Mouse (Mus musculus): ENCODE results near the gene Anp32a. TPM values are rescaled to one million over a fixed set of nuclear protein-coding genes. Genes with fewer than 3 reads are reported as not detected.

Gene Anp32a
- total RNA-seq, 1 experiment: 96.0 TPM

GRCm38 (mm10) chr9:62370186-62370585, 29.1 kb downstream of the Anp32a start:
- H3K4me3 ChIP-seq (ENCODE audit: insufficient read depth in 1 of 2, low read depth in 1 of 2, low read length in 2 of 2, poor library complexity in 1 of 2, severe bottlenecking in 1 of 2): no peak overlapping the region
- no peaks in the 10 kb centered on the region for H3K9me3 ChIP-seq (ENCODE audit: control insufficient read depth, insufficient read depth, low read depth, low read length)
- H3K36me3 ChIP-seq (ENCODE audit: control insufficient read depth, insufficient read depth, low read length, poor library complexity, severe bottlenecking): peaks cover 24% of the 10 kb centered on the region
- in situ Hi-C loops (cut with MboI; ENCODE audit: low sequenced_read_pairs in 2 of 2, unreplicated experiment in 2 of 2): no loop called here
- no peak overlapping the region for H3K27ac ChIP-seq (ENCODE audit: insufficient read depth, low read depth, low read length, poor library complexity, severe bottlenecking)
- TF ChIP-seq CHD2 (IDR thresholded peaks at IDR 0.05; ENCODE audit: low read depth, low read length): no peak
- no peak for TF ChIP-seq ZC3H11A (IDR thresholded peaks at IDR 0.05; ENCODE audit: borderline replicate concordance, low read depth, low read length)
- TF ChIP-seq MAFK (IDR thresholded peaks at IDR 0.05; ENCODE audit: insufficient read depth, low read depth, low read length): no peak
- no peak for TF ChIP-seq HCFC1 (IDR thresholded peaks at IDR 0.05; ENCODE audit: borderline replicate concordance, insufficient read depth, low read length)
- TF ChIP-seq ZNF384 (IDR thresholded peaks at IDR 0.05; ENCODE audit: low read depth, low read length): no peak
- no peak for DNase-seq (ENCODE audit: low read depth, low spot score)
- peaks cover 10 to 56% of the 10 kb centered on the region in 2 experiments for H3K4me1 ChIP-seq (ENCODE audit: control insufficient read depth in 2 of 2, insufficient read depth in 2 of 2, low read length in 2 of 2, poor library complexity in 1 of 2)
- H3K9ac ChIP-seq (ENCODE audit: insufficient read depth, low read depth, low read length, poor library complexity, severe bottlenecking): no peak overlapping the region

- no peak overlapping the region for H3K4me3 ChIP-seq (ENCODE audit: insufficient read depth in 1 of 2, low read depth in 1 of 2, low read length in 2 of 2, poor library complexity in 1 of 2, severe bottlenecking in 1 of 2)
- TF ChIP-seq MAFK (IDR thresholded peaks at IDR 0.05; ENCODE audit: insufficient read depth, low read depth, low read length) (no peak), HCFC1 (IDR thresholded peaks at IDR 0.05; ENCODE audit: borderline replicate concordance, insufficient read depth, low read length) (no peak), CHD2 (IDR thresholded peaks at IDR 0.05; ENCODE audit: low read depth, low read length) (no peak), ZC3H11A (IDR thresholded peaks at IDR 0.05; ENCODE audit: borderline replicate concordance, low read depth, low read length) (no peak), ZNF384 (IDR thresholded peaks at IDR 0.05; ENCODE audit: low read depth, low read length) (no peak)
- no peak overlapping the region for H3K27ac ChIP-seq (ENCODE audit: insufficient read depth, low read depth, low read length, poor library complexity, severe bottlenecking)
- no peak overlapping the region for H3K9ac ChIP-seq (ENCODE audit: insufficient read depth, low read depth, low read length, poor library complexity, severe bottlenecking)
- no peak for DNase-seq (ENCODE audit: low read depth, low spot score)
- in situ Hi-C loops (cut with MboI; ENCODE audit: low sequenced_read_pairs in 2 of 2, unreplicated experiment in 2 of 2): no loop called here
- H3K36me3 ChIP-seq (ENCODE audit: control insufficient read depth, insufficient read depth, low read length, poor library complexity, severe bottlenecking): peaks cover 30% of the 10 kb centered on the region
- H3K4me1 ChIP-seq (ENCODE audit: control insufficient read depth in 2 of 2, insufficient read depth in 2 of 2, low read length in 2 of 2, poor library complexity in 1 of 2): peaks cover 10 to 56% of the 10 kb centered on the region in 2 experiments
- no peaks in the 10 kb centered on the region for H3K9me3 ChIP-seq (ENCODE audit: control insufficient read depth, insufficient read depth, low read depth, low read length)
Observed at GRCm38 (mm10) chr9:62370648-62371280, 29.7 kb downstream of the Anp32a start.

GRCm38 (mm10) chr9:62371745-62372555, 30.9 kb downstream of the Anp32a start:
- Histone ChIP-seq H3K9ac (ENCODE audit: insufficient read depth, low read depth, low read length, poor library complexity, severe bottlenecking) (peak overlapping the region; percentile 8; the same call in 1 of the 2 replicates), H3K9me3 (ENCODE audit: control insufficient read depth, insufficient read depth, low read depth, low read length) (no peaks in the 10 kb centered on the region), H3K27ac (ENCODE audit: insufficient read depth, low read depth, low read length, poor library complexity, severe bottlenecking) (no peak overlapping the region), H3K4me1 (ENCODE audit: control insufficient read depth in 2 of 2, insufficient read depth in 2 of 2, low read length in 2 of 2, poor library complexity in 1 of 2) (peaks cover 10 to 47% of the 10 kb centered on the region in 2 experiments; a peak in 3 of 4 replicates), H3K4me3 (ENCODE audit: insufficient read depth in 1 of 2, low read depth in 1 of 2, low read length in 2 of 2, poor library complexity in 1 of 2, severe bottlenecking in 1 of 2) (no peak overlapping the region), H3K36me3 (ENCODE audit: control insufficient read depth, insufficient read depth, low read length, poor library complexity, severe bottlenecking) (peaks cover 40% of the 10 kb centered on the region)
- no peak for DNase-seq (ENCODE audit: low read depth, low spot score)
- TF ChIP-seq HCFC1 (IDR thresholded peaks at IDR 0.05; ENCODE audit: borderline replicate concordance, insufficient read depth, low read length) (no peak), ZNF384 (IDR thresholded peaks at IDR 0.05; ENCODE audit: low read depth, low read length) (no peak), ZC3H11A (IDR thresholded peaks at IDR 0.05; ENCODE audit: borderline replicate concordance, low read depth, low read length) (no peak), MAFK (IDR thresholded peaks at IDR 0.05; ENCODE audit: insufficient read depth, low read depth, low read length) (no peak)
- in situ Hi-C loops (cut with MboI; ENCODE audit: low sequenced_read_pairs in 2 of 2, unreplicated experiment in 2 of 2): no loop called here

- TF ChIP-seq ZNF384 (IDR thresholded peaks at IDR 0.05; ENCODE audit: low read depth, low read length) (no peak), ZC3H11A (IDR thresholded peaks at IDR 0.05; ENCODE audit: borderline replicate concordance, low read depth, low read length) (no peak), CHD2 (IDR thresholded peaks at IDR 0.05; ENCODE audit: low read depth, low read length) (no peak), MAFK (IDR thresholded peaks at IDR 0.05; ENCODE audit: insufficient read depth, low read depth, low read length) (no peak), HCFC1 (IDR thresholded peaks at IDR 0.05; ENCODE audit: borderline replicate concordance, insufficient read depth, low read length) (no peak)
- Histone ChIP-seq H3K9ac (ENCODE audit: insufficient read depth, low read depth, low read length, poor library complexity, severe bottlenecking) (no peak overlapping the region), H3K9me3 (ENCODE audit: control insufficient read depth, insufficient read depth, low read depth, low read length) (no peaks in the 10 kb centered on the region), H3K36me3 (ENCODE audit: control insufficient read depth, insufficient read depth, low read length, poor library complexity, severe bottlenecking) (peaks cover 45% of the 10 kb centered on the region), H3K27ac (ENCODE audit: insufficient read depth, low read depth, low read length, poor library complexity, severe bottlenecking) (no peak overlapping the region), H3K4me1 (ENCODE audit: control insufficient read depth in 2 of 2, insufficient read depth in 2 of 2, low read length in 2 of 2, poor library complexity in 1 of 2) (peaks cover 8 to 39% of the 10 kb centered on the region in 2 experiments; a peak in 3 of 4 replicates), H3K4me3 (ENCODE audit: insufficient read depth in 1 of 2, low read depth in 1 of 2, low read length in 2 of 2, poor library complexity in 1 of 2, severe bottlenecking in 1 of 2) (no peak overlapping the region)
- in situ Hi-C loops (cut with MboI; ENCODE audit: low sequenced_read_pairs in 2 of 2, unreplicated experiment in 2 of 2): no loop called here
- no peak for DNase-seq (ENCODE audit: low read depth, low spot score)
Observed at GRCm38 (mm10) chr9:62372556-62373221, 31.6 kb downstream of the Anp32a start.

Measured in ES-E14 (cell line).